Mouse (Mus musculus): ENCODE results near the gene Scube1.

DNA sequence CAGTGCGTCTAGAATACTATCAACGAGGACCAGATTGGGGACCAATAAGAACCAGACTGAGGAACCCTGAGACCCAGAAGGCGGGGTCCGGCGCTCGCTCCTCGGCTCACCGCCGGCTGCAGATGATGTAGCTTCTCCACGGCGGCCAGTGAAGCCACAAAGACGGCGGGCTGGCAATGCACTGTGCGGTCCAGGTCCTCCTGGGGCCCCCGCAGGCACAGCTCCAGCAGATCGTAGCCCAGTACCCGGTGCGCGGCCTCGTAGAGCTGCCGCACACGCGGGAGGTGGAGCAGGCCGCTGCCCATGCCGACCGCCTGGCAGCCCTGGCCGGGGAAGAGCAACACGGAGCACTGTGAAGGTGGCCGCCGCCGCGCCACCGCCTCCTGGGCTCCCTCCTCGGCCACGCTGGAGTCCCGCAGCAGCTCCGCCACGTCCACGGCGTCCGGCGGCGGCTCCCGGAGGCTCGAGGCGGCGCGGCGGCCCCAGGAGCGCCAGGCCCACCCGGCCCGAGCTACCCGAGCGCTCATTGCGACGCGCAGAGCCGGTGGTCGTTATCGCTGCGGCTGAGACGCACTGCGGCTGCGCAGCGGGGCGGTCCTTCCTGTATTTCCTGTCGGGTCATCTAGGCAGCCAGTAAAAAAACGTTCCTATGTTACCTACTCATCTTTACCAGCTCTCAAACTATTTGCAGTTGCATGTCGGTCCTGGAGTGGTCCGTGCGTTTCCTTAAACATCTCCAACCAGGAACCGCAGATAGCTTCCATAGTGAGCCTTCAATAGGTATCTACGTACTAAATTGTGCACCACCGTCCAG is 169.5 kb downstream of the Scube1 start:
- no peak for TF ChIP-seq CTCF (IDR thresholded peaks at IDR 0.05; ENCODE audit: borderline replicate concordance, extremely low read depth, insufficient read depth, insufficient read length)
- peak; percentile 94 for TF ChIP-seq POLR2A (IDR thresholded peaks at IDR 0.05; ENCODE audit: borderline replicate concordance, extremely low read depth, insufficient read depth, insufficient read length, poor library complexity, severe bottlenecking)

All from brain, embryonic 14.5 days (tissue).